Mouse (Mus musculus) forebrain, embryonic 11.5 days (tissue): Measurements from ENCODE around the gene Gm43517. TPM values are rescaled to one million over a fixed set of nuclear protein-coding genes. Genes with fewer than 3 reads are reported as not detected.

ENCODE experiments used
- ATAC-seq: fragments of 200-750 bp; cut with Nextera tagmentation; replicated peaks from 2 replicates; pipeline ENCODE4 v1.8.0; 2017; ENCODE audit warnings: moderate TSS enrichment; ENCODE audit not compliant: low FRiP score
- DNase-seq: peaks from one replicate; pipeline ENCODE4 v3.0.0-alpha.2; 2017; ENCODE audit warnings: low spot score
- H3K27ac ChIP-seq: fragments of 300-500 bp; sonication (generic); 2 replicates; pipeline ENCODE4 v1.5.1; 2014; ENCODE audit warnings: low read depth, low read length
- H3K27me3 ChIP-seq: fragments of 300-500 bp; sonication (generic); 2 replicates; pipeline ENCODE4 v1.6.1; 2014; ENCODE audit warnings: mild to moderate bottlenecking, low read length, mixed read lengths; ENCODE audit not compliant: control insufficient read depth, insufficient read depth
- H3K36me3 ChIP-seq: fragments of 300-500 bp; sonication (generic); 2 replicates; pipeline ENCODE4 v1.6.1; 2014; ENCODE audit warnings: mild to moderate bottlenecking, low read length, moderate library complexity, mixed read lengths; ENCODE audit not compliant: control insufficient read depth, insufficient read depth
- H3K4me1 ChIP-seq: fragments of 300-500 bp; sonication (generic); replicated peaks from 2 replicates; pipeline ENCODE4 v1.6.1; 2014; ENCODE audit warnings: low read length, mixed read lengths; ENCODE audit not compliant: control insufficient read depth, insufficient read depth
- H3K4me2 ChIP-seq: fragments of 300-500 bp; sonication (generic); 2 replicates; pipeline ENCODE4 v1.6.1; 2014; ENCODE audit warnings: low read depth, mild to moderate bottlenecking, low read length, moderate library complexity, mixed read lengths; ENCODE audit not compliant: severe bottlenecking
- H3K4me3 ChIP-seq: fragments of 300-500 bp; sonication (generic); 2 replicates; pipeline ENCODE4 v1.5.1; 2014; ENCODE audit warnings: low read depth, low read length
- H3K9ac ChIP-seq: fragments of 300-500 bp; sonication (generic); 2 replicates; pipeline ENCODE4 v1.6.1; 2014; ENCODE audit warnings: low read length
- H3K9me3 ChIP-seq: fragments of 300-500 bp; sonication (generic); 2 replicates; pipeline ENCODE4 v1.6.1; 2016; ENCODE audit warnings: low read length, mixed read lengths; ENCODE audit not compliant: control insufficient read depth
- whole genome bisulfite sequencing: fragments of 180-500 bp; shearing (Covaris S2); extraction: QIAGEN DNeasy Blood & Tissue Kit; methylation state at CpG from one replicate; pipeline ENCODE4 v1.1.7; 2014; 5-methylcytosine and 5-hydroxymethylcytosine counted together
- polyA plus RNA-seq: library from polyadenylated mRNA; unstranded; fragments of >200 nt; fragmentation: Nextera tagmentation; extraction: Ambion mirVana; gene quantifications from 2 replicates; pipeline ENCODE4 v1.2.1, GENCODE M21; 2014

Gm43517 gene
- polyA plus RNA-seq, 1 experiment from 2014 or later: 1.4 TPM

- Histone ChIP-seq H3K9ac (peak overlapping the region; percentile 99), H3K4me2 (peak overlapping the region; percentile 93), H3K4me1 (peaks cover 2% of the 10 kb centered on the region; the same call in 1 of the 2 replicates), H3K27me3 (peaks cover 7% of the 10 kb centered on the region; the same call in 1 of the 2 replicates), H3K27ac (peak overlapping the region; percentile 100), H3K36me3 (no peaks in the 10 kb centered on the region), H3K9me3 (no peaks in the 10 kb centered on the region), H3K4me3 (peak overlapping the region; percentile 66)
- WGBS: under 1% methylated on average over 67 of the region's 68 CpGs
- ATAC-seq: peak; percentile 78
- peak; percentile 87 for DNase-seq
Observed at GRCm38 (mm10) chr12:49401119-49401795, 16.3 kb downstream of the Gm43517 start.

- Histone ChIP-seq H3K27ac (peak overlapping the region; percentile 100), H3K9ac (peak overlapping the region; percentile 99), H3K4me2 (peak overlapping the region; percentile 93), H3K4me3 (peak overlapping the region; percentile 66), H3K9me3 (no peaks in the 10 kb centered on the region), H3K4me1 (peaks cover 2% of the 10 kb centered on the region; the same call in 1 of the 2 replicates), H3K36me3 (no peaks in the 10 kb centered on the region), H3K27me3 (peaks cover 5% of the 10 kb centered on the region; the same call in 1 of the 2 replicates)
- 2% methylated on average over 5 of the region's 5 CpGs for WGBS
- DNase-seq (no peak), ATAC-seq (no peak)
Observed at GRCm38 (mm10) chr12:49401796-49402130, 16.8 kb downstream of the Gm43517 start.

GRCm38 (mm10) chr12:49409833-49410232, 24.9 kb downstream of the Gm43517 start:
- Histone ChIP-seq H3K4me1 (0 out of 2 replicates have a peak, but pooled peaks cover 3% of the 10 kb centered on the region), H3K27ac (peak overlapping the region; percentile 66; the same call in 1 of the 2 replicates), H3K36me3 (no peaks in the 10 kb centered on the region), H3K27me3 (no peaks in the 10 kb centered on the region), H3K9me3 (no peaks in the 10 kb centered on the region), H3K9ac (no peak overlapping the region), H3K4me2 (no peak overlapping the region), H3K4me3 (no peak overlapping the region)
- ATAC-seq (peak; percentile 86), DNase-seq (no peak)
- 27% methylated on average over 2 of the region's 2 CpGs for WGBS

GRCm38 (mm10) chr12:49417963-49418362, 33.0 kb downstream of the Gm43517 start:
- Histone ChIP-seq H3K27me3 (no peaks in the 10 kb centered on the region), H3K36me3 (no peaks in the 10 kb centered on the region), H3K9me3 (no peaks in the 10 kb centered on the region), H3K4me1 (no peaks in the 10 kb centered on the region), H3K4me3 (no peak overlapping the region), H3K27ac (no peak overlapping the region), H3K4me2 (no peak overlapping the region), H3K9ac (no peak overlapping the region)
- ATAC-seq: no peak
- 84% methylated on average over 3 of the region's 3 CpGs for WGBS
- DNase-seq: no peak

Other genes starting within 250 kb of the Gm43517 start
- gene Foxg1, start 2.5 kb upstream of the Gm43517 start, polyA plus RNA-seq: 40.4 and 45.5 TPM in 2 replicates